Mouse (Mus musculus) regulatory T cell (primary cell): ENCODE data around the gene Thoc3.

ENCODE experiments used
- in situ Hi-C: fragments of 300-600 bp; cut with MboI, MseI; formaldehyde crosslinking; loops from one replicate; pipeline ENCODE4 v1.15.1; 2025; ENCODE audit warnings: high pct_unique_total_duplicates

Gene Thoc3

GRCm38 (mm10) chr13:54443693-54444092 is 25.0 kb downstream of the Thoc3 start:
- in situ Hi-C loops: no loop called here

DNA sequence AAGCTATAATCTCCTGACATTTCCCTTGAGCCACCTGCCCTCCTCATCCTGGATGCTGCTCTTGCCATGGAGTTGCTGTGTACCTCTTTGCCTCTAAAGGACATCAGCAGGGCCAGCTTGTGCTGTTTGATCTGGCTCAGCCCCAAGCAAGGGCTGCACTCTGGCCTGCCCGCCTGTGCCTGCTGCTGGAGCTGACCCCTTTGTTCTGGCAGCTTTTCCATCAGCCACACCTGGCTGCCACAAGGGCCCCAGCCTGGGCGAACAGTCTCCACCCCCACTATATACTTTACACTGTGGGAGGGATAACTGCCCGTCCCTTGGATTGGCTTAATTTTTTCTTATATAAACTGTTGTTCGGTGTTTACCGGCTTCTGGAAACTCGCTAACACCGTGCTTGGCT is 28.7 kb downstream of the Thoc3 start:
- in situ Hi-C loops: loop anchor here (10.0 kb wide), 1 partner anchor 1105 kb away; no protein-coding TSS in a partner anchor

GRCm38 (mm10) chr13:54438814-54439213 is 29.8 kb downstream of the Thoc3 start:
- in situ Hi-C loops: loop anchor here (10.0 kb wide), 1 partner anchor 1104 kb away; no protein-coding TSS in a partner anchor

DNA sequence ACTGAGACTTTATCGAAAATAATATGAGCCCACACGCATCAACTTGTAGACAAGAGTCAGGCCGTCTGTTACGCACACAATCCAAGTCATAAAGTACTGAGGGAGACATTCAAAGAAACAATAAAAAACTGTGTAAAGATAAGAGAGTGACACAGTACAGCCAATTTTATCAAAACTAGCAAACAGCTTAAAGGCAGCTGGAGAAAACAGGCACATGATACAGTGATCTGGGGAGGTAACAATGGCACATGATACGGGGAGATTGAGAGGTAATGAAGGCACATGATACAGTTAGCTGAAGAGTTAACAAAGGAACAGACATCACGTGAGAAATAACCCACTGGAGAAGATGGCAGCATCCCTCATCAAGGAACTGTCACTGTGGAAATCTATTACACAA is 31.6 kb downstream of the Thoc3 start:
- in situ Hi-C loops: loop anchor here (10.0 kb wide), 1 partner anchor 1102 kb away; no protein-coding TSS in a partner anchor

DNA sequence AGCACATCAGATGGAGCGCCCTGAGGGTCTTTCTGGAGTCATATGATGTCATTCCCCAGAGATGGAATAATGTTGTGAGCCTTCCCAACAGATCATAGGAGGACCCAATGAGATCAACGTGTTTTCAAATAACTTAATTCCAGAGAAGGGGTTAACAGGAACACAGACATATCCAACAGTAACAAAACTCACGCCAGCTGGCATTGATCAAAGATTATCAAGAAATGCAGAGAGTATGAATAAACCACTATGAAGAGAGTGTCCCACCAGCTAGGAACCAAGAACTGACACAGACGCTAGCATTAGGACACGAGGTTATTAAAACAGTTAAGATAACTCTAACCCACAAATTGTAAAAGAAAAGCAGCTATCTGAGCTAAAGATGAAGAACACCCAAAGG is 32.0 kb downstream of the Thoc3 start:
- in situ Hi-C loops: loop anchor here (10.0 kb wide), 1 partner anchor 1102 kb away; no protein-coding TSS in a partner anchor

- in situ Hi-C loops: loop anchor here (10.0 kb wide), 1 partner anchor 1096 kb away; no protein-coding TSS in a partner anchor
Observed at GRCm38 (mm10) chr13:54431161-54431560, 37.5 kb downstream of the Thoc3 start.

- in situ Hi-C loops: loop anchor here (10.0 kb wide), 1 partner anchor 1095 kb away; no protein-coding TSS in a partner anchor
Observed at GRCm38 (mm10) chr13:54430051-54430450, 38.6 kb downstream of the Thoc3 start.

GRCm38 (mm10) chr13:54428771-54429170 is 39.9 kb downstream of the Thoc3 start:
- in situ Hi-C loops: no loop called here

DNA sequence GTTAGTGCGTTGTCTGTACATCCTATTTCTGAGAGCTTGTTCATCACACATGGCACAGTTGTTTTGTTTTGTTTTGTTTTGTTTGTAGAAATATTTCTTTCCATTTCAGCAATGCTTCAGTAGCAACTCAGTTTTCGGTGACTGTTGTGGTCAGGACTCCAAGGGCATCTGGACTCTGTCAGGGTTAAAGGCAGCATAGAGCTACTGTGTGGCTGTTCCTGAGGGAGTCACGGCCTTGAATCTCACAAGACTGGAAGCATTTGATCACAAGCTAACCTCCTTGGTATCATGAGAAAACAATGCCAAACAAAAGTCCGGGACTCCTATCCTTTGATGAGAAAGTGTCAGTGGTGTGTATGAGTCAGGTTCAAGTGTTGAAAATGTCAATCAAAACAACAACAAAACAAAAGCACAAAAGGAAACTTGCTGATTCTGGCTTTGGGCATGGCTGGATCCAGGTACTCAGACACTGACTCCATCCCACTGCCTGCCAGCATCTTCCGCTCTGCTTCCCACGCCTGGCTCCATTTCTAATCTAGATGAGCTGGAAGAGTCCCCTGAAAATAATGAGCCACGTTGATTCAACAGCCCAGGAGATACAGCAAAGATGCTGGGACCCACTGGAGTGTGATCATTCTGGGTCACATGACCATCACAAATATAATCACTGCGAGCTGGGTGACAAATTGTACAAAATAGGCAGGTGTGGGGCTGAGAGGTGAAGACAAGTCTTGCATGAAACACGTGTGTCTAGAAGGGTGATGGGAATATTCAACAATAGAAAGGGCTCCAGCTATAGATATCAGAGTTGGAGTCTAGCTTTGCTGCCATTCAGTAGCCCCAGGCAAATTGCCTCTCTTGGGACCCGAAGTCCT is 41.6 kb downstream of the Thoc3 start:
- in situ Hi-C loops: no loop called here

- in situ Hi-C loops: no loop called here
Observed at GRCm38 (mm10) chr13:54425269-54425668, 43.4 kb downstream of the Thoc3 start.

DNA sequence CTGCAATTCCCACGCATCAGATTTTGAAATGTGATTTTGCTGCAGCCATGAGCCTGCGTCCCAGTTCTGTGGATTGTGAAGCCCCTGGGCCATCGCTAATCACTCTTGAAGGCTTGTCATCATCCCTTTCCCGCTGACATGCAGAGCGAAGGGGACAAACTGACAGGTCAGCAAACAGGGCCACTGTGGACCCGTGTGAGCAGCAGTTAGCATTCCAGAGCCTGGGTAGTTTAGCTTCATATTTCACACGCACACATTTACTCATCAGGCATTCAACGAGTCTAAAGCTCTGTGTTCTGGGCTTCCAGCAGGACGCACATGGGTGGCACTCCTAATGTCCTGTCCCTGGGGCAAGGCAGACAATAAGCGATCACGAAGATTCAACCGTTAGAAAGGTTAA is 48.4 kb downstream of the Thoc3 start:
- in situ Hi-C loops: no loop called here

DNA sequence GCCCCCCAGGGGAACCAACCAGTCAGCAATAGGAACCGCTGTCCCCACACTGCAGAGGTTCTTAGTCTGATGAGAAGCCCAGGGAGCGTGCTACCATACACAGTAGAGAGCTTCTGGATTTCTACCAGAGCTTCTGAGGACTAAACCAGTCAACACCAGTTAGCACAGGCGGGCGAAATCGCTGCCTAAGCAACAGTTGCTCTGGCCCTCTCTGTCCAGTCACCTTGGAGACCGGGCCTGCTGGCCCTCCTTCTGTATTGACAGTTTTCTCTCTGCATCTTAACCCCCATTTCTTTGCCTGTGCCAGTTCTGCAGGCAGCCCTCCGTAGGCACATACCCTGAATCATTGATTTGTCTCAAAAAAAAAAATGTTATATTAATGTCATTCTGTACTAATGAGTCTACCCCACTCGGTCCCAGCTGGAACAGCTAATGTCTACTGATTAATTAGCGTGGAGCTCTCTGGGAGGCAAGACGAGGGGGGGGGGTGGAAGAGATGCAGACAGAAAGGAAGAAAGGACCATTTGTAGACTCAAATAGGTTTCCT is 49.8 kb downstream of the Thoc3 start:
- in situ Hi-C loops: no loop called here

GRCm38 (mm10) chr13:54415059-54415458 is 53.6 kb downstream of the Thoc3 start:
- in situ Hi-C loops: no loop called here

GRCm38 (mm10) chr13:54412721-54413120 is 55.9 kb downstream of the Thoc3 start:
- in situ Hi-C loops: no loop called here

DNA sequence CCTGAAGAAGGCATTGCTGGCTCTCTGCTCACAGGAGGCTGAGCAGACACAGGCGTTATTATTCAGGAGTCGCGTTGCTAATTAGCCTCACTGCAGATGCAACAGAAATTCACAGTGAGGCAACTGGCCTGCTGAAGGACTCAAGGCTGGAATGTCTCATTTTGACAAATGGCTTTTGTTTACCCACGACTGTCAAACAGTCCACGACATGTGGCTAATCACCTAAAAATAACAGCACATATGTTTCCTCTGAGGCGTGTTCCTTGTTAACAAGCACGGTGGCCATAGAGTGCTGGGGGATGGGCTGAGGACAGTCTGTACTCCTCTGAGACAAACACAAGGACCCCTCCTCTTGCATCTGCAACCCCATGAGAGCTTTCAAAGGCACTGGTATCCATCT is 56.4 kb downstream of the Thoc3 start:
- in situ Hi-C loops: no loop called here

DNA sequence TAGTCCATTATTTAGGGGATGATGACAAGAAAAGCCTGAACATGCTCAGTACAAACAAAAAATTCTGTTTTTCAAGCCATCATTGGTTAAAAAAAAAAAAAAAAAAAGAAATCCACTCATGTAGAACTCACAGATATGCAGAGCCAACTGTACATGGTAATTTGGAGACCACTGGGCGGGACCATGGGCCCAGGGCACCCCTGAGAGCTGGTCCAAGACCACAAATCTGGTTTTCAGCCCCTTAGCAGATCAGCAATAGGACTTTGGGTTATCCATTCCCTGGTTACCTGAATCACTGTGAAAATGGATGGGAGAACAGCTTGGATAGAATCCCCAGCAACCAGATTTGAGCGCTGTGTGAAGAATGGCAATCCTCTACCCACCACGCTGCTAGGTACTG is 57.0 kb downstream of the Thoc3 start:
- in situ Hi-C loops: no loop called here
